7 mouse cellular contexts compared by ENCODE assay signal in genomic region chr9:119404090-119404489, GRCm38 (mm10). TPM values are rescaled to one million over a fixed set of nuclear protein-coding genes. Genes with fewer than 3 reads are reported as not detected.
DNase-seq lines count a peak whose midpoint lies in the region; ATAC-seq lines count a peak whose summit lies in the region.

No protein-coding gene starts in this region.

- peak; percentile 47 for ATAC-seq in granulocyte monocyte progenitor cell, adult 5-6 weeks (replicated peaks; ENCODE audit: poor library complexity, severe bottlenecking)
- 0 out of 2 replicates have a peak, but pooled peaks have one; percentile 10 for ATAC-seq in megakaryocyte, adult 5-6 weeks (ENCODE audit: poor library complexity, severe bottlenecking)
- no peak for ATAC-seq in CD4-positive, CD25-positive, alpha-beta regulatory T cell, adult 4 months

- DNase-seq in thymus, postnatal 25 days = peak; percentile 19
- DNase-seq in thymus, postnatal 36 days = no peak
- DNase-seq in adrenal gland, adult (ENCODE audit: inconsistent age in 2 of 2, low spot score in 1 of 2) = no peak
- no peak for DNase-seq in c-Kit-positive CD71-positive TER-119-positive erythroid progenitor cells, embryonic 14.5 days (ENCODE audit: low spot score)

RNA-seq across cellular contexts. Expression of gene Acvr2b, which starts 2.2 kb away (rescaled TPM):
- total RNA-seq in granulocyte monocyte progenitor cell, adult 5-6 weeks (2014; fragmentation: Nextera tagmentation) = 2.0 and 2.9 TPM in 2 replicates
- 0.36 and 0.65 TPM in 2 replicates for total RNA-seq in granulocyte monocyte progenitor cell, adult 5-6 weeks (2017)
- 1.1 and 1.7 TPM in 2 replicates for total RNA-seq in megakaryocyte, adult 5-6 weeks (2015)
- total RNA-seq in megakaryocyte, adult 5-6 weeks (2017) = 0.37 and 0.57 TPM in 2 replicates
- under 1 TPM in 1 of 2 experiments, not detected in 1; 0.46 TPM for polyA plus RNA-seq in CD4-positive, CD25-positive, alpha-beta regulatory T cell, adult 4 months (2017; shearing (Covaris generic))

RNA-seq across cellular contexts. Expression of gene Slc22a14, which starts 38.7 kb away (rescaled TPM):
- total RNA-seq in granulocyte monocyte progenitor cell, adult 5-6 weeks (2014; fragmentation: Nextera tagmentation) = not detected in 2 replicates
- not detected in 2 replicates for total RNA-seq in granulocyte monocyte progenitor cell, adult 5-6 weeks (2017)
- not detected in 2 replicates for total RNA-seq in megakaryocyte, adult 5-6 weeks (2015)
- total RNA-seq in megakaryocyte, adult 5-6 weeks (2017) = not detected in 2 replicates
- polyA plus RNA-seq in CD4-positive, CD25-positive, alpha-beta regulatory T cell, adult 4 months (2017; shearing (Covaris generic)) = not detected

RNA-seq across cellular contexts. Expression of gene Exog, which starts 40.7 kb away (rescaled TPM):
- total RNA-seq in granulocyte monocyte progenitor cell, adult 5-6 weeks (2014; fragmentation: Nextera tagmentation) = 10.4 and 17.7 TPM in 2 replicates
- 4.2 and 4.6 TPM in 2 replicates for total RNA-seq in granulocyte monocyte progenitor cell, adult 5-6 weeks (2017)
- 3.5 and 5.9 TPM in 2 replicates for total RNA-seq in megakaryocyte, adult 5-6 weeks (2015)
- total RNA-seq in megakaryocyte, adult 5-6 weeks (2017) = 2.1 and 3.0 TPM in 2 replicates
- polyA plus RNA-seq in CD4-positive, CD25-positive, alpha-beta regulatory T cell, adult 4 months (2017; shearing (Covaris generic)) = 10 to 100 TPM; 12.6 to 16.2 TPM

RNA-seq across cellular contexts. Expression of gene Xylb, which starts 46.9 kb away (rescaled TPM):
- total RNA-seq in granulocyte monocyte progenitor cell, adult 5-6 weeks (2014; fragmentation: Nextera tagmentation) = 4.4 and 7.4 TPM in 2 replicates
- 2.8 and 4.1 TPM in 2 replicates for total RNA-seq in granulocyte monocyte progenitor cell, adult 5-6 weeks (2017)
- total RNA-seq in megakaryocyte, adult 5-6 weeks (2015) = 0.60 and 1.7 TPM in 2 replicates
- 0.89 and 1.9 TPM in 2 replicates for total RNA-seq in megakaryocyte, adult 5-6 weeks (2017)
- polyA plus RNA-seq in CD4-positive, CD25-positive, alpha-beta regulatory T cell, adult 4 months (2017; shearing (Covaris generic)) = under 1 TPM; 0.48 to 0.54 TPM
